Mouse (Mus musculus): ENCODE data around the gene Usp10. TPM values are rescaled to one million over a fixed set of nuclear protein-coding genes. Genes with fewer than 3 reads are reported as not detected.
A peak's percentile ranks its signal among the peaks of the same experiment; 100 is the strongest.

Gene Usp10
- polyA plus RNA-seq (2011; ENCODE audit: insufficient read depth, insufficient read length, low replicate concordance, missing spikeins), result 85.2 and 133 TPM in 2 replicates

- TF ChIP-seq POLR2A (IDR thresholded peaks at IDR 0.05; ENCODE audit: borderline replicate concordance, control insufficient read depth, low read depth, low read length) (no peak), CTCF (IDR thresholded peaks at IDR 0.05; ENCODE audit: control insufficient read depth, insufficient read depth, low read length) (no peak)
- Histone ChIP-seq H3K4me1 (ENCODE audit: control insufficient read depth, insufficient read depth, low read length) (no peaks in the 10 kb centered on the region; the same call in none of the 2 replicates), H3K27ac (ENCODE audit: control insufficient read depth, insufficient read depth, low read depth, low read length, poor library complexity) (peak within 1 kb of the TSS; percentile 95), H3K4me3 (replicated peaks; ENCODE audit: control insufficient read depth, low read depth, low read length) (peak within 1 kb of the TSS; percentile 97)
- 21% methylated on average over 13 of the region's 13 CpGs for WGBS
Measured at GRCm38 (mm10) chr8:119909944-119910546, at the start of gene Usp10. Gene Usp10, plus strand, starts transcription at chr8:119910360.

GRCm38 (mm10) chr8:119861706-119862389 is 48.3 kb upstream of the Usp10 start, which contains the start of gene Klhl36:
Gene Klhl36, plus strand, starts transcription at chr8:119862266.
- no peak for TF ChIP-seq CTCF (IDR thresholded peaks at IDR 0.05; ENCODE audit: control insufficient read depth, insufficient read depth, low read length)
- peak; percentile 70; the same call in 1 of the 2 replicates for TF ChIP-seq POLR2A (IDR thresholded peaks at IDR 0.05; ENCODE audit: borderline replicate concordance, control insufficient read depth, low read depth, low read length)
- peak within 1 kb of the TSS; percentile 79 for H3K4me3 ChIP-seq (replicated peaks; ENCODE audit: control insufficient read depth, low read depth, low read length)
- peak within 1 kb of the TSS; percentile 73 for H3K27ac ChIP-seq (ENCODE audit: control insufficient read depth, insufficient read depth, low read depth, low read length, poor library complexity)
- no peaks in the 10 kb centered on the region; the same call in 1 of the 2 replicates for H3K4me1 ChIP-seq (ENCODE audit: control insufficient read depth, insufficient read depth, low read length)
- WGBS, result 2% methylated on average over 35 of the region's 35 CpGs

- H3K4me1 ChIP-seq (ENCODE audit: control insufficient read depth, insufficient read depth, low read length), result peaks cover 2% of the 10 kb centered on the region; the same call in 1 of the 2 replicates
- H3K4me3 ChIP-seq (replicated peaks; ENCODE audit: control insufficient read depth, low read depth, low read length), result peak overlapping the region; percentile 79
- TF ChIP-seq CTCF (IDR thresholded peaks at IDR 0.05; ENCODE audit: control insufficient read depth, insufficient read depth, low read length) (no peak), POLR2A (IDR thresholded peaks at IDR 0.05; ENCODE audit: borderline replicate concordance, control insufficient read depth, low read depth, low read length) (no peak)
- H3K27ac ChIP-seq (ENCODE audit: control insufficient read depth, insufficient read depth, low read depth, low read length, poor library complexity), result peak overlapping the region; percentile 73
- WGBS, result under 1% methylated on average over 19 of the region's 19 CpGs
Measured at GRCm38 (mm10) chr8:119862390-119862734, 47.8 kb upstream of the Usp10 start.

- no peak overlapping the region for H3K27ac ChIP-seq (ENCODE audit: control insufficient read depth, insufficient read depth, low read depth, low read length, poor library complexity)
- 35% methylated on average over 6 of the region's 6 CpGs for WGBS
- TF ChIP-seq POLR2A (IDR thresholded peaks at IDR 0.05; ENCODE audit: borderline replicate concordance, control insufficient read depth, low read depth, low read length), result no peak
- no peak for TF ChIP-seq CTCF (IDR thresholded peaks at IDR 0.05; ENCODE audit: control insufficient read depth, insufficient read depth, low read length)
- peak overlapping the region; percentile 79 for H3K4me3 ChIP-seq (replicated peaks; ENCODE audit: control insufficient read depth, low read depth, low read length)
- H3K4me1 ChIP-seq (ENCODE audit: control insufficient read depth, insufficient read depth, low read length), result peaks cover 2% of the 10 kb centered on the region; the same call in 1 of the 2 replicates
Measured at GRCm38 (mm10) chr8:119862749-119863148, 47.4 kb upstream of the Usp10 start.

GRCm38 (mm10) chr8:119869616-119870015 is 40.5 kb upstream of the Usp10 start:
- no peak for TF ChIP-seq CTCF (IDR thresholded peaks at IDR 0.05; ENCODE audit: control insufficient read depth, insufficient read depth, low read length)
- no peak for TF ChIP-seq POLR2A (IDR thresholded peaks at IDR 0.05; ENCODE audit: borderline replicate concordance, control insufficient read depth, low read depth, low read length)
- Histone ChIP-seq H3K4me1 (ENCODE audit: control insufficient read depth, insufficient read depth, low read length) (peaks cover 2% of the 10 kb centered on the region; the same call in 1 of the 2 replicates), H3K27ac (ENCODE audit: control insufficient read depth, insufficient read depth, low read depth, low read length, poor library complexity) (no peak overlapping the region), H3K4me3 (replicated peaks; ENCODE audit: control insufficient read depth, low read depth, low read length) (no peak overlapping the region)
- WGBS, result 92% methylated on average over 20 of the region's 20 CpGs

GRCm38 (mm10) chr8:119873181-119873580 is 37.0 kb upstream of the Usp10 start:
- TF ChIP-seq POLR2A (IDR thresholded peaks at IDR 0.05; ENCODE audit: borderline replicate concordance, control insufficient read depth, low read depth, low read length) (no peak), CTCF (IDR thresholded peaks at IDR 0.05; ENCODE audit: control insufficient read depth, insufficient read depth, low read length) (no peak)
- Histone ChIP-seq H3K4me3 (replicated peaks; ENCODE audit: control insufficient read depth, low read depth, low read length) (no peak overlapping the region), H3K4me1 (ENCODE audit: control insufficient read depth, insufficient read depth, low read length) (no peaks in the 10 kb centered on the region), H3K27ac (ENCODE audit: control insufficient read depth, insufficient read depth, low read depth, low read length, poor library complexity) (no peak overlapping the region)
- 74% methylated on average over 1 of the region's 1 CpGs for WGBS

GRCm38 (mm10) chr8:119881301-119881700 is 28.9 kb upstream of the Usp10 start:
- H3K27ac ChIP-seq (ENCODE audit: control insufficient read depth, insufficient read depth, low read depth, low read length, poor library complexity), result no peak overlapping the region
- no peak overlapping the region for H3K4me3 ChIP-seq (replicated peaks; ENCODE audit: control insufficient read depth, low read depth, low read length)
- TF ChIP-seq POLR2A (IDR thresholded peaks at IDR 0.05; ENCODE audit: borderline replicate concordance, control insufficient read depth, low read depth, low read length), result no peak
- no peak for TF ChIP-seq CTCF (IDR thresholded peaks at IDR 0.05; ENCODE audit: control insufficient read depth, insufficient read depth, low read length)
- 50% methylated on average over 6 of the region's 6 CpGs for WGBS
- H3K4me1 ChIP-seq (ENCODE audit: control insufficient read depth, insufficient read depth, low read length), result no peaks in the 10 kb centered on the region

- Histone ChIP-seq H3K4me3 (replicated peaks; ENCODE audit: control insufficient read depth, low read depth, low read length) (no peak overlapping the region), H3K27ac (ENCODE audit: control insufficient read depth, insufficient read depth, low read depth, low read length, poor library complexity) (no peak overlapping the region), H3K4me1 (ENCODE audit: control insufficient read depth, insufficient read depth, low read length) (no peaks in the 10 kb centered on the region)
- 85% methylated on average over 8 of the region's 8 CpGs for WGBS
- TF ChIP-seq POLR2A (IDR thresholded peaks at IDR 0.05; ENCODE audit: borderline replicate concordance, control insufficient read depth, low read depth, low read length) (no peak), CTCF (IDR thresholded peaks at IDR 0.05; ENCODE audit: control insufficient read depth, insufficient read depth, low read length) (no peak)
Measured at GRCm38 (mm10) chr8:119881917-119882316, 28.2 kb upstream of the Usp10 start.
